ENCODE assay signal across 20 mouse cellular contexts in the genomic region with DNA sequence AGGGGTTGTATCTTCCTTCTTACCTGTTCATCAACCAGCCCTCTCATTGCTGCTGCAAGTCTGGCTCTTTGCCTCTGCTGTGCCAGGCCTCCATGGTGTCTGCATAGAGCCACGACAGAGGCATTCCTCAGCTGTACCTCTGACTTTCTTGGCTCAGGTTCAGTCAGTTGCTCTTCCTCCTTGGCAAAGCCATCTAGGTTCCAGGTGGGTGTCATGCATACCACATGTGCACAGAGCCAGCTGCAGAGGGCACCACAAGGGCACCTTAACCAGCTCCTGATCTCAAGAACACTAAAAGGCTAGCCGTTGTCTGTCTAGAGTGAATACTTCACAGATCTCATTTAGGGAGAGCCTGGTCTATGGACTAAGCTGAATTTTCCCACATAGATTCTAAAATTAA. TPM values are rescaled to one million over a fixed set of nuclear protein-coding genes. Genes with fewer than 3 reads are reported as not detected.
DNase-seq lines count a peak whose midpoint lies in the region; ATAC-seq and TF ChIP-seq lines count a peak whose summit lies in the region.
"Had no signal": no experiment of that assay in that cellular context is flagged by ENCODE, and none has a peak within 500 bp of the region (broad histone marks: within the 10 kb centered on the region; RNA-seq: fewer than 3 reads in every experiment).

No protein-coding gene starts in this region.

- in situ Hi-C loops in CH12.LX (cut with MboI; ENCODE audit: low pct_ligation_motif_present, low pct_unique_long_range_greater_than_20kb, low sequenced_read_pairs), result no loop called here

- no peak overlapping the region for H3K4me3 ChIP-seq in hindbrain, embryonic 13.5 days
- H3K4me3 ChIP-seq in hindbrain, embryonic 10.5 days, result no peak overlapping the region
- H3K4me3 ChIP-seq in kidney, embryonic 16.5 days (ENCODE audit: low read length), result no peak overlapping the region
- H3K4me3 ChIP-seq in CH12.LX (replicated peaks in 1 of 3; ENCODE audit: low read depth in 2 of 3, low read length in 2 of 3, poor library complexity in 1 of 3), result no peak overlapping the region
- H3K4me3 ChIP-seq: embryonic facial prominence, embryonic 10.5 days; forebrain, embryonic 13.5 days; heart, adult 2 months; heart, embryonic 15.5 days had no signal

- no peak for TF ChIP-seq CTCF in CH12.LX (conservative IDR thresholded peaks at IDR 0.05 in 1 of 2, IDR thresholded peaks at IDR 0.05 in 1 of 2; ENCODE audit: low read depth in 2 of 2, low read length in 2 of 2)

- H3K4me1 ChIP-seq in hindbrain, embryonic 13.5 days (replicated peaks), result peaks cover 8% of the 10 kb centered on the region; the same call in 1 of the 2 replicates
- H3K4me1 ChIP-seq in hindbrain, embryonic 10.5 days (replicated peaks), result peaks cover 12% of the 10 kb centered on the region
- H3K4me1 ChIP-seq in kidney, embryonic 16.5 days (ENCODE audit: insufficient read depth, low read length), result no peaks in the 10 kb centered on the region
- H3K4me1 ChIP-seq in CH12.LX (ENCODE audit: control insufficient read depth in 1 of 2, insufficient read depth in 2 of 2), result peaks cover 0 to 11% of the 10 kb centered on the region in 2 experiments; a peak in 2 of 4 replicates

- TF ChIP-seq EP300 in CH12.LX (IDR thresholded peaks at IDR 0.05; ENCODE audit: low read length), result no peak

- peaks cover 76% of the 10 kb centered on the region for H3K36me3 ChIP-seq in hindbrain, embryonic 13.5 days
- peaks cover 70% of the 10 kb centered on the region for H3K36me3 ChIP-seq in hindbrain, embryonic 10.5 days
- H3K36me3 ChIP-seq in kidney, embryonic 16.5 days (ENCODE audit: insufficient read depth, low read length), result peaks cover 55% of the 10 kb centered on the region
- peaks cover 56 to 74% of the 10 kb centered on the region in 2 experiments for H3K36me3 ChIP-seq in CH12.LX (replicated peaks in 1 of 2; ENCODE audit: control insufficient read depth in 1 of 2, insufficient read depth in 1 of 2, low read length in 1 of 2)

- TF ChIP-seq POLR2A in CH12.LX (IDR thresholded peaks at IDR 0.05; ENCODE audit: low read depth, low read length), result no peak

- H3K27me3 ChIP-seq in hindbrain, embryonic 13.5 days, result no peaks in the 10 kb centered on the region
- no peaks in the 10 kb centered on the region for H3K27me3 ChIP-seq in hindbrain, embryonic 10.5 days (ENCODE audit: insufficient read depth, poor library complexity, severe bottlenecking)
- no peaks in the 10 kb centered on the region for H3K27me3 ChIP-seq in kidney, embryonic 16.5 days (ENCODE audit: insufficient read depth, low read length)
- H3K27me3 ChIP-seq in CH12.LX (replicated peaks), result no peaks in the 10 kb centered on the region
- H3K27me3 ChIP-seq: forebrain, embryonic 13.5 days; heart, embryonic 15.5 days; Patski had no signal

- TF ChIP-seq RAD21 in CH12.LX (IDR thresholded peaks at IDR 0.05; ENCODE audit: low read depth, low read length), result peak; percentile 3

- peak overlapping the region; percentile 29; the same call in 1 of the 2 replicates for H3K9ac ChIP-seq in hindbrain, embryonic 13.5 days
- no peak overlapping the region for H3K9ac ChIP-seq in kidney, embryonic 16.5 days (replicated peaks; ENCODE audit: low read length)
- H3K9ac ChIP-seq in CH12.LX (ENCODE audit: insufficient read depth, low read depth), result no peak overlapping the region
- H3K9ac ChIP-seq: forebrain, embryonic 13.5 days; forebrain, postnatal 0 days; heart, embryonic 15.5 days had no signal

- H3K9me3 ChIP-seq in hindbrain, embryonic 13.5 days, result no peaks in the 10 kb centered on the region
- H3K9me3 ChIP-seq in hindbrain, embryonic 10.5 days, result no peaks in the 10 kb centered on the region
- no peaks in the 10 kb centered on the region for H3K9me3 ChIP-seq in kidney, embryonic 16.5 days (ENCODE audit: low read length)
- no peaks in the 10 kb centered on the region for H3K9me3 ChIP-seq in CH12.LX (replicated peaks; ENCODE audit: low read length)
- H3K9me3 ChIP-seq: embryonic facial prominence, embryonic 10.5 days; forebrain, embryonic 13.5 days; heart, embryonic 15.5 days had no signal

- dilution Hi-C loops in CH12.LX (cut with MboI; ENCODE audit: extremely low pct_ligation_motif_present, extremely low pct_unique_long_range_greater_than_20kb, low sequenced_read_pairs), result no loop called here

- H3K27ac ChIP-seq in hindbrain, embryonic 13.5 days, result no peak overlapping the region
- H3K27ac ChIP-seq in hindbrain, embryonic 10.5 days, result no peak overlapping the region
- H3K27ac ChIP-seq in kidney, embryonic 16.5 days (ENCODE audit: low read length), result no peak overlapping the region
- H3K27ac ChIP-seq in CH12.LX (ENCODE audit: insufficient read depth, low read depth), result no peak overlapping the region
- H3K27ac ChIP-seq: embryonic facial prominence, embryonic 10.5 days; forebrain, embryonic 13.5 days; heart, adult 2 months; heart, embryonic 15.5 days had no signal

- H3K4me2 ChIP-seq in hindbrain, embryonic 13.5 days, result no peak overlapping the region
- H3K4me2 ChIP-seq in kidney, embryonic 16.5 days (replicated peaks; ENCODE audit: low read depth, low read length), result no peak overlapping the region
- no peak overlapping the region for H3K4me2 ChIP-seq in CH12.LX (ENCODE audit: insufficient read depth, low read depth, poor library complexity, severe bottlenecking)
- H3K4me2 ChIP-seq: forebrain, embryonic 13.5 days; heart, embryonic 11.5 days; heart, embryonic 15.5 days had no signal

- WGBS in hindbrain, embryonic 13.5 days, result 88% methylated on average over 2 of the region's 2 CpGs
- WGBS in hindbrain, embryonic 10.5 days, result 87% methylated on average over 2 of the region's 2 CpGs
- 86% methylated on average over 2 of the region's 2 CpGs for WGBS in kidney, embryonic 16.5 days

- DNase-seq in hindbrain, embryonic 10.5 days (ENCODE audit: low spot score), result no peak
- peak; percentile 49 for DNase-seq in kidney, adult 9 months
- no peak for DNase-seq in CH12.LX (ENCODE audit: extremely low read depth)
- DNase-seq in kidney, postnatal 36 days, result peak; percentile 44 to 66
- DNase-seq in urinary bladder, postnatal 10 days (ENCODE audit: low spot score), result no peak
- DNase-seq: adrenal gland, postnatal 25 days; cerebellum, postnatal 10 days; forebrain, postnatal 0 days; gastrocnemius, postnatal 14 days; heart, adult 2 months; heart, postnatal 14 days had no signal

- no peak for ATAC-seq in hindbrain, embryonic 13.5 days (ENCODE audit: low FRiP score)
- no peak for ATAC-seq in kidney, embryonic 16.5 days (ENCODE audit: low FRiP score, low TSS enrichment)
- ATAC-seq: activated CD4-positive, CD25-positive, alpha-beta regulatory T cell, adult 4 months; forebrain, embryonic 13.5 days; forebrain, postnatal 0 days; Patski had no signal

- H3K79me2 ChIP-seq in CH12.LX (replicated peaks; ENCODE audit: control insufficient read depth, extremely low read depth, insufficient read depth, poor library complexity, severe bottlenecking), result no peaks in the 10 kb centered on the region

TF ChIP-seq in CH12.LX, 34 proteins besides CTCF, POLR2A, EP300 and RAD21:
- TF ChIP-seq NRF1 (IDR thresholded peaks at IDR 0.05; ENCODE audit: low read depth, low read length) (no peak), TBP (conservative IDR thresholded peaks at IDR 0.05; ENCODE audit: low read depth, low read length) (no peak), ZC3H11A (IDR thresholded peaks at IDR 0.05; ENCODE audit: low read depth, low read length) (no peak), RCOR1 (conservative IDR thresholded peaks at IDR 0.05; ENCODE audit: low read depth, low read length) (no peak), MAZ (IDR thresholded peaks at IDR 0.05; ENCODE audit: low read depth, low read length) (no peak), USF1 (IDR thresholded peaks at IDR 0.05; ENCODE audit: low read depth, low read length) (no peak), ZMIZ1 (IDR thresholded peaks at IDR 0.05; ENCODE audit: low read depth, low read length) (no peak), JUND (conservative IDR thresholded peaks at IDR 0.05; ENCODE audit: low read depth, low read length) (no peak), HCFC1 (IDR thresholded peaks at IDR 0.05; ENCODE audit: low read depth, low read length) (no peak), JUN (IDR thresholded peaks at IDR 0.05; ENCODE audit: insufficient read depth, low read depth, low read length) (no peak)

RNA-seq across cellular contexts. Expression of a gene that starts 21.1 kb away (rescaled TPM):
- polyA plus RNA-seq in hindbrain, embryonic 13.5 days (2015; fragmentation: Nextera tagmentation; extraction: Ambion mirVana), result 25.4 and 28.3 TPM in 2 replicates
- polyA plus RNA-seq in hindbrain, embryonic 10.5 days (2016; fragmentation: Nextera tagmentation; extraction: Ambion mirVana), result 27.7 and 28.1 TPM in 2 replicates
- polyA plus RNA-seq in kidney, embryonic 16.5 days (2015; fragmentation: Nextera tagmentation; extraction: Ambion mirVana), result 22.7 and 26.4 TPM in 2 replicates
- total RNA-seq in CH12.LX (2012; rRNA removed) (8.1 and 9.8 TPM in 2 replicates), CH12.LX (2014; rRNA removed) (2.9 and 3.2 TPM in 2 replicates)
- polyA plus RNA-seq in CH12.LX (2012; ENCODE audit: insufficient read length, low read depth), result 12.7 and 13.4 TPM in 2 replicates

RNA-seq across cellular contexts. Expression of a gene that starts 29.1 kb away (rescaled TPM):
- 22.0 and 22.5 TPM in 2 replicates for polyA plus RNA-seq in hindbrain, embryonic 13.5 days (2015; fragmentation: Nextera tagmentation; extraction: Ambion mirVana)
- 12.4 and 16.2 TPM in 2 replicates for polyA plus RNA-seq in hindbrain, embryonic 10.5 days (2016; fragmentation: Nextera tagmentation; extraction: Ambion mirVana)
- 32.0 and 33.9 TPM in 2 replicates for polyA plus RNA-seq in kidney, embryonic 16.5 days (2015; fragmentation: Nextera tagmentation; extraction: Ambion mirVana)
- total RNA-seq in CH12.LX (2012; rRNA removed) (1.6 and 2.1 TPM in 2 replicates), CH12.LX (2014; rRNA removed) (1.1 and 1.4 TPM in 2 replicates)
- polyA plus RNA-seq in CH12.LX (2012; ENCODE audit: insufficient read length, low read depth), result 4.7 and 5.9 TPM in 2 replicates

RNA-seq across cellular contexts. Expression of a gene that starts 31.5 kb away (rescaled TPM):
- polyA plus RNA-seq in hindbrain, embryonic 13.5 days (2015; fragmentation: Nextera tagmentation; extraction: Ambion mirVana), result 0.14 and 0.25 TPM in 2 replicates
- polyA plus RNA-seq in hindbrain, embryonic 10.5 days (2016; fragmentation: Nextera tagmentation; extraction: Ambion mirVana), result 0.50 and 0.64 TPM in 2 replicates
- 0.36 and 0.97 TPM in 2 replicates for polyA plus RNA-seq in kidney, embryonic 16.5 days (2015; fragmentation: Nextera tagmentation; extraction: Ambion mirVana)
- 0.13 and 0.42 TPM in 2 replicates for total RNA-seq in CH12.LX (2012; rRNA removed)
- 0.08 and 0.11 TPM in 2 replicates for total RNA-seq in CH12.LX (2014; rRNA removed)
- polyA plus RNA-seq in CH12.LX (2012; ENCODE audit: insufficient read length, low read depth), result 0.17 and 0.18 TPM in 2 replicates
- total RNA-seq: hematopoietic stem cell, adult 5-6 weeks had no signal

Comparison
In these comparisons a context has a peak if more than half of its experiments do, and no peak if none do; other contexts are left out.
1. DNase-seq: peak in kidney, adult 9 months (single experiment) and kidney, postnatal 36 days (2 of 2); none in hindbrain, embryonic 10.5 days (single experiment), CH12.LX (single experiment) and urinary bladder, postnatal 10 days (single experiment).